Mouse (Mus musculus): ENCODE results near the gene Tent5c. TPM values are rescaled to one million over a fixed set of nuclear protein-coding genes. Genes with fewer than 3 reads are reported as not detected.
A peak's percentile ranks its signal among the peaks of the same experiment; 100 is the strongest.

Gene Tent5c
- polyA plus RNA-seq, 2 experiments = 3.9 to 8.7 TPM

DNA sequence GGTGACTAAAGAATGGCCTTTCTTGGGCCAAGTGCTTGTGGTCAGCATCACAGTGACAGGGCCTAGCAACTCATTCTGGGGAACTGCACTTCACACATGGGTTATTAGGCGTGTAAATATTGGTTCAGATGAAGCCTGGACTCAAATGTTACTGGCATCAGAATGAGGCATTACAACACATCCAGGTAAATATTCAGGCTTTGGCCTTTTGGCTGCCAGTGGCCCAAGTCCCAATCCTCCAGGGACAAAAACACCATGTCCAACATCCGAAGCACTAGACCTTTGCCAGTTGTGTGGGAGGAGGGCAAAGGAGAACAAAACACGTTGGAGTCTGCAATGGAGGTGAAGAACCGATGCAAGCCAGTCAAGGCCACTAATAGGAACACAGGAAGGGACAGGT is 22.6 kb downstream of the Tent5c start:
- Histone ChIP-seq H3K9me3 (ENCODE audit: control insufficient read depth, low read length) (no peaks in the 10 kb centered on the region), H3K4me1 (ENCODE audit: control insufficient read depth, insufficient read depth, low read length) (peaks cover 13% of the 10 kb centered on the region; the same call in 1 of the 2 replicates), H3K27ac (replicated peaks; ENCODE audit: low read depth, low read length) (no peak overlapping the region), H3K9ac (ENCODE audit: low read depth, low read length, severe bottlenecking) (no peak overlapping the region), H3K4me2 (replicated peaks; ENCODE audit: low read depth, low read length, severe bottlenecking) (no peak overlapping the region), H3K4me3 (replicated peaks; ENCODE audit: low read length) (no peak overlapping the region), H3K27me3 (ENCODE audit: control insufficient read depth, insufficient read depth, low read length) (no peaks in the 10 kb centered on the region), H3K36me3 (ENCODE audit: control insufficient read depth, insufficient read depth, low read length) (no peaks in the 10 kb centered on the region)
- no peak for TF ChIP-seq POLR2A (IDR thresholded peaks at IDR 0.05; ENCODE audit: borderline replicate concordance, extremely low read depth, insufficient read depth, insufficient read length)
- 82% methylated on average over 4 of the region's 4 CpGs for WGBS
- DNase-seq (ENCODE audit: low spot score) = no peak
- no peak for ATAC-seq (ENCODE audit: low FRiP score, low read depth)

DNA sequence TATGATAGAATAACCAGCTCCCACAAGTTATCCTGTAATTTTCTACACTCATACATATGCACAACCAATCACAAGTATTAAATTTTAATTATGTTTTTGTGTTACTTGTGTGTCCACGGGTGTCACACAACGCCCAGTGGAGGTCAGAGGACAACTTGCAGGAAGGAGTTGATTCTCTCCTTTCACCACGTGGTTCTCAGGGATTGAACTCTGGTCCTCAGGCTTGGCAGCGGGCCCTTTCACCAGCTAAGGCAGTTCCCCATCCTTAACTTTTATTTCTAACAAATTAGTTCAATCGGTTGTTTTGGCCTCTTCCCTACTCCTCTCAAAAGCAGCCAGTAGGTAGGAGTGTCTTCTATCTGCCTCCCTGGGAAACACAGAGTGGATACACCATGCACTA is 24.5 kb downstream of the Tent5c start:
- TF ChIP-seq POLR2A (IDR thresholded peaks at IDR 0.05; ENCODE audit: borderline replicate concordance, extremely low read depth, insufficient read depth, insufficient read length) = no peak
- Histone ChIP-seq H3K9ac (ENCODE audit: low read depth, low read length, severe bottlenecking) (no peak overlapping the region), H3K27me3 (ENCODE audit: control insufficient read depth, insufficient read depth, low read length) (no peaks in the 10 kb centered on the region), H3K4me1 (ENCODE audit: control insufficient read depth, insufficient read depth, low read length) (peaks cover 13% of the 10 kb centered on the region; the same call in 1 of the 2 replicates), H3K4me3 (replicated peaks; ENCODE audit: low read length) (no peak overlapping the region), H3K36me3 (ENCODE audit: control insufficient read depth, insufficient read depth, low read length) (no peaks in the 10 kb centered on the region), H3K9me3 (ENCODE audit: control insufficient read depth, low read length) (no peaks in the 10 kb centered on the region), H3K27ac (replicated peaks; ENCODE audit: low read depth, low read length) (no peak overlapping the region), H3K4me2 (replicated peaks; ENCODE audit: low read depth, low read length, severe bottlenecking) (no peak overlapping the region)
- ATAC-seq (ENCODE audit: low FRiP score, low read depth) = no peak
- no peak for DNase-seq (ENCODE audit: low spot score)
- WGBS = 90% methylated on average over 5 of the region's 5 CpGs

DNA sequence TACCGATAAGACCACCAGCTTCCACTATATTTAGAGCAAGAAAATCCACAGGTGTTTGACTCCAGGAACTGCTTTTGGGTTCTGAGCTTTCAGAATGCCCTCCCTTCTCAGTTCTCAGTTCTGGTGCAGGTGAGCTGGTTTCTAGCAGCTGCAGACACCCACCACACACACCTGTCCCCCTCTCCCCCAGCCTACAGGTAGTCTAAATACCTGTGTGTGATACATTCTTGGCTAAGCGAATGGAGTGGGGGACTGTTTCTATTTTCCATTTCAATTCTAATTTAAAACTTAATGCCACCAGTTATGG is 25.2 kb downstream of the Tent5c start:
- Histone ChIP-seq H3K27me3 (ENCODE audit: control insufficient read depth, insufficient read depth, low read length) (no peaks in the 10 kb centered on the region), H3K27ac (replicated peaks; ENCODE audit: low read depth, low read length) (no peak overlapping the region), H3K4me2 (replicated peaks; ENCODE audit: low read depth, low read length, severe bottlenecking) (no peak overlapping the region), H3K36me3 (ENCODE audit: control insufficient read depth, insufficient read depth, low read length) (no peaks in the 10 kb centered on the region), H3K4me3 (replicated peaks; ENCODE audit: low read length) (no peak overlapping the region), H3K4me1 (ENCODE audit: control insufficient read depth, insufficient read depth, low read length) (peaks cover 13% of the 10 kb centered on the region; the same call in 1 of the 2 replicates), H3K9ac (ENCODE audit: low read depth, low read length, severe bottlenecking) (no peak overlapping the region), H3K9me3 (ENCODE audit: control insufficient read depth, low read length) (no peaks in the 10 kb centered on the region)
- no peak for TF ChIP-seq POLR2A (IDR thresholded peaks at IDR 0.05; ENCODE audit: borderline replicate concordance, extremely low read depth, insufficient read depth, insufficient read length)
- WGBS = 54% methylated on average over 2 of the region's 2 CpGs
- no peak for ATAC-seq (ENCODE audit: low FRiP score, low read depth)
- DNase-seq (ENCODE audit: low spot score) = no peak

DNA sequence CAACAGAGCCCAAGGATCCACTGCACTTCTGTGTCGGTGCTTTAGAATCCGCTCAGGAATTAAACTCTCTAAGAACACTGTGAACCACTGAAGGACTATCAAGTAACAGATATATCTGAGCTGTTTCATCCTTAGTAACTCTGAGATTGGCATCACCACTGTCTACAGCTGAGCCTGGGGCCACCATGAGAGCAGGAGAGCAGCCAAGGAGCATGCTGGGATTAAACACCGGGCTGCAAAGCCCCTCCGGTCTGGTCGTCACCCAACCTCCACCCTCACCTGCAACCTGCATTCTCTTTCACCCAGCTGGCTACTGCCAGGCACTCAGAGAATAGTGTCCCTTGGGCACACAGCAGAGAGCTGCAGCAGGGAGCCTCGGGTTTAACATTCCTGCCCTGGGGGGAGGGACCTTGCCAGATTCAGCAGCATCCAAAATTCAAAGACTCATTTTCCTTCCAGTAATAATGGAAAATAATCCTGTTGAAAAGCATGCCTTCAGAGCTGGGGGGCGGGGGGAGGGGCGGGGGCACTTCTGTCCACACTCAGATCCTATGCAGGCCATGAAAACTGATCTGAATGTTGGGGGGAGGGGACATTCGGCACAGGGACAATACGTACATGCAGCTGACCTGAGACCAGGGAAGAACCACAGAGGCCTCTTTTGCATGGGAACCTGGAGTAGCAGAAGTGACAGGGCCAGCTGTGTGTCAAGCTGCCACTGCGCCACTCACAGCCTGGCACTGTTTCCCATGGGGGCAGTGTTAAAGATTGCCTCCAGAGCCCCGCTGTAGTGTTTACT is 25.8 kb downstream of the Tent5c start:
- 24% methylated on average over 12 of the region's 12 CpGs for WGBS

DNA sequence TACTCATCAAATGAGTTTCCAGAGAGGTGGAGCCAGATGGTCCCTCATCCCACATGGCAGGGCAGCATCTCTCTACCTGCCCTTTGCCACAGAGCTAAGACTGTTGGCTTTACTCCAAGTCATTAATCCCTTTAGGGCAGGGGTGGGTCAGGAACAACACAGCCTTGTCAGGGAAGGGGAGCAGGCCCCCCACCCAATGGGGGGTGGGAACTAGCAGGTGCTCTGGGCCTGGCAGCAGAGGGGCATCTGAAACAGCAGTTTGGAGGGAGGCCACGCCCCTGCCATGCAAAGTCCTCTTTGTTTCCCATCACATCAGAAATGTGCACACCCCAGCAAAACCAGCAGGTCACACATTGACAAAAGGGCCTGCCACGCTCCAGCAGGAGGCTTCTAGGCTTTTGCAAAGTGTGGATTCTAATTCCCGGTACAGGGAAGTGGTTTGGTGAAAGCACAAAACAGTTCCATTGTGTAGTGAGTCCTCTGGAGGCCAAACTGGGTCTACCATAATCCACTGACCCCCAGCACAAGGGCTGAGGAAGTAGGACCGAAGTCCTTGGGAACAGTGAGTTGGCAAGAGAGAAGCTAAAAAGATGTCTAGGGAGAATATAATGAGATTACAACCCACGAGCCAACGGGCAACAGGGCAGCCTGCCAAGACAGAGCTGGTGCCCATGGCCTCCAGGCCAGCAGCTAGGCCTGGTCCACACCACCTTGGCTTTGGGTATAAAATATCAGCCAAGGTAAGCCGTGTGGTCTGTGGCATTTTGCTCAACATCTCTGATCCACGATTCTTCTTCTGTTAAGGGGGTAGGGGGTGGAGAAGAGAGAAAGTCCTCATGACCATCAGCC is 26.7 kb downstream of the Tent5c start:
- no peaks in the 10 kb centered on the region for H3K36me3 ChIP-seq (ENCODE audit: control insufficient read depth, insufficient read depth, low read length)
- H3K27ac ChIP-seq (replicated peaks; ENCODE audit: low read depth, low read length) = no peak overlapping the region
- no peaks in the 10 kb centered on the region for H3K27me3 ChIP-seq (ENCODE audit: control insufficient read depth, insufficient read depth, low read length)
- H3K4me2 ChIP-seq (replicated peaks; ENCODE audit: low read depth, low read length, severe bottlenecking) = no peak overlapping the region
- TF ChIP-seq POLR2A (IDR thresholded peaks at IDR 0.05; ENCODE audit: borderline replicate concordance, extremely low read depth, insufficient read depth, insufficient read length) = no peak
- 68% methylated on average over 8 of the region's 8 CpGs for WGBS
- peaks cover 13% of the 10 kb centered on the region; the same call in 1 of the 2 replicates for H3K4me1 ChIP-seq (ENCODE audit: control insufficient read depth, insufficient read depth, low read length)
- no peak overlapping the region for H3K9ac ChIP-seq (ENCODE audit: low read depth, low read length, severe bottlenecking)
- no peak overlapping the region for H3K4me3 ChIP-seq (replicated peaks; ENCODE audit: low read length)
- H3K9me3 ChIP-seq (ENCODE audit: control insufficient read depth, low read length) = no peaks in the 10 kb centered on the region
- ATAC-seq (ENCODE audit: low FRiP score, low read depth) (no peak), DNase-seq (ENCODE audit: low spot score) (no peak)

More for the DNA sequence above, 25.8 kb downstream of the Tent5c start:
- ATAC-seq (ENCODE audit: low FRiP score, low read depth) (peak; percentile 62; the same call in 1 of the 2 replicates), DNase-seq (ENCODE audit: low spot score) (no peak)
- Histone ChIP-seq H3K4me1 (ENCODE audit: control insufficient read depth, insufficient read depth, low read length) (peaks cover 13% of the 10 kb centered on the region; the same call in 1 of the 2 replicates), H3K27me3 (ENCODE audit: control insufficient read depth, insufficient read depth, low read length) (no peaks in the 10 kb centered on the region), H3K4me3 (replicated peaks; ENCODE audit: low read length) (no peak overlapping the region), H3K27ac (replicated peaks; ENCODE audit: low read depth, low read length) (no peak overlapping the region), H3K9me3 (ENCODE audit: control insufficient read depth, low read length) (no peaks in the 10 kb centered on the region), H3K36me3 (ENCODE audit: control insufficient read depth, insufficient read depth, low read length) (no peaks in the 10 kb centered on the region), H3K9ac (ENCODE audit: low read depth, low read length, severe bottlenecking) (no peak overlapping the region), H3K4me2 (replicated peaks; ENCODE audit: low read depth, low read length, severe bottlenecking) (0 out of 2 replicates have a peak overlapping the region, but pooled peaks have one; percentile 19)
- no peak for TF ChIP-seq POLR2A (IDR thresholded peaks at IDR 0.05; ENCODE audit: borderline replicate concordance, extremely low read depth, insufficient read depth, insufficient read length)

Data from limb, embryonic 14.5 days (tissue).